Mouse (Mus musculus): ENCODE data around the gene Ankrd40. TPM values are rescaled to one million over a fixed set of nuclear protein-coding genes. Genes with fewer than 3 reads are reported as not detected.

Ankrd40 gene
- polyA plus RNA-seq, 1 experiment from 2014 or later, result 54.6 TPM

DNA sequence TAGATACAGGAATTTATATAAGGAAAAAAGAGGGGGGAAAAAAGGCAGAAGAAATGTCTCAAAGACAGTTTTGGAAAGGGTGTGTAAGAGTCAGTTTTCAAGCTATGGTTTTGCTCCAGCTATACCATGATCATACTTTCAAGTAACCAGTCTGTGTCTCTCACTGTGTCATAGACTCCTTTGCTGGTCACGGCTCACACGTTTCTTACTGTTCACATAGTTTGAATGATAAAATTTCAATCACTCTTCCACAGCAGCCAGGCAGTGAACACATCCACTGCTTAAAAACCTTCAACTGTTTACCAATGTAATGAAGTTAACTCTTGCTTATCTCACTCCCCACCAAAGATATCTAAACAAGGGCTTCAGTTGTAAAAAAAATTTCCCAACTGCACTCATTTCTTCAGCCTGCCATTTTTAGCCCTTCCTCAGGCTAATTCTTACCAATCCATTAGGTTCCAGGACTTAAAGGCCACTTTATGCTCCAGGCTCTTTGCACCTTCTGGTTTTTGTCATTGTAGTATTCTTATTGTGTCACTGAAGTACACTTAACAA, 13.6 kb upstream of the Ankrd40 start:
- Histone ChIP-seq H3K36me3 (peaks cover 12% of the 10 kb centered on the region), H3K27ac (ENCODE audit: poor library complexity, severe bottlenecking) (peak overlapping the region; percentile 57), H3K27me3 (replicated peaks) (no peaks in the 10 kb centered on the region), H3K9me3 (replicated peaks) (no peaks in the 10 kb centered on the region), H3K4me3 (no peak overlapping the region), H3K4me2 (peak overlapping the region; percentile 3; the same call in 1 of the 2 replicates), H3K4me1 (replicated peaks) (peaks cover 53% of the 10 kb centered on the region), H3K9ac (no peak overlapping the region)
- ATAC-seq (ENCODE audit: insufficient number of reproducible peaks, low FRiP score), result no peak
- 28% methylated on average over 2 of the region's 2 CpGs for WGBS

DNA sequence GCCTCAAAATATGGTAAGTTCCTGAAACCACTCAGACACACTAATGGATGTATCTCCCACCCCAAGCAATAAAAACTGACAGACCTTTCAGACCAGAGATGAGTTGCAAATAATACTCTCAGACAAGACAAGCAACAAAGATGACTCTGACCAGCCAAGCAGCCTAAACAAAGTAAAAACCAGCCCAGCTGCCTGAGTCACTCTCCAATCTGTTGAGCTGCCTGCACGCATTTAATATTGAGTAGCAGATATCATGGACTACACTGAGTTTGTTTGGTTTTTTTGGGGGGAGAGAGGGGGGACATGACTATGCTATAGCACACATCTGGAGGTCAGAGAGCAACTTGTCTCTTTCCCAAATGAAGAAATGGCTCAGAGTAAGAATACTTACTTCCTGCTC, 12.5 kb upstream of the Ankrd40 start:
- Histone ChIP-seq H3K36me3 (peaks cover 15% of the 10 kb centered on the region), H3K27me3 (replicated peaks) (no peaks in the 10 kb centered on the region), H3K4me2 (peak overlapping the region; percentile 28), H3K4me3 (no peak overlapping the region), H3K27ac (ENCODE audit: poor library complexity, severe bottlenecking) (peak overlapping the region; percentile 27; the same call in 1 of the 2 replicates), H3K4me1 (replicated peaks) (peaks cover 64% of the 10 kb centered on the region), H3K9me3 (replicated peaks) (no peaks in the 10 kb centered on the region), H3K9ac (no peak overlapping the region)
- ATAC-seq (ENCODE audit: insufficient number of reproducible peaks, low FRiP score), result 0 out of 2 replicates have a peak, but pooled peaks have one; percentile 22
- WGBS, result 26% methylated on average over 1 of the region's 1 CpGs

DNA sequence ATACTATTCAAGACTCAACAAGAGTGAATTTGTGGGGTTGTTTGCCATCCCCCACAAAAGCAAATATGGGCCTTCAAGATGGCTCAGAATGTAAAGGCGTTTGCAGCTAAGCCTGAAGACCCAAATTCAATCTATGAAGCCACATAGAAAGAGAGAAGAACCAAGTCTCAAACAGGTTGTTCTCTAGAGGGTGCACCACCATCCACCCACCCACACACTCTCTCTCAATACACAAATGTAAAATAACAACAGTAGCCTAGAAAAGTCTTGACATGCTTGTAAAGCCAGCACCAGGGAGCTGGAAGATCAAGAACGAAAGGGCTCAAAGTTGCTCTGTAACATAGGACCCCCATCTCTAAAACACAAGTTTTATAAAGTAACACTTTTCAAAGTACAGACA, 11.3 kb upstream of the Ankrd40 start:
- Histone ChIP-seq H3K36me3 (peaks cover 12% of the 10 kb centered on the region; the same call in 1 of the 2 replicates), H3K9me3 (replicated peaks) (no peaks in the 10 kb centered on the region), H3K9ac (no peak overlapping the region), H3K27ac (ENCODE audit: poor library complexity, severe bottlenecking) (no peak overlapping the region), H3K27me3 (replicated peaks) (no peaks in the 10 kb centered on the region), H3K4me3 (no peak overlapping the region), H3K4me1 (replicated peaks) (peaks cover 65% of the 10 kb centered on the region), H3K4me2 (no peak overlapping the region)
- ATAC-seq (ENCODE audit: insufficient number of reproducible peaks, low FRiP score), result no peak
- 80% methylated on average over 2 of the region's 2 CpGs for WGBS

DNA sequence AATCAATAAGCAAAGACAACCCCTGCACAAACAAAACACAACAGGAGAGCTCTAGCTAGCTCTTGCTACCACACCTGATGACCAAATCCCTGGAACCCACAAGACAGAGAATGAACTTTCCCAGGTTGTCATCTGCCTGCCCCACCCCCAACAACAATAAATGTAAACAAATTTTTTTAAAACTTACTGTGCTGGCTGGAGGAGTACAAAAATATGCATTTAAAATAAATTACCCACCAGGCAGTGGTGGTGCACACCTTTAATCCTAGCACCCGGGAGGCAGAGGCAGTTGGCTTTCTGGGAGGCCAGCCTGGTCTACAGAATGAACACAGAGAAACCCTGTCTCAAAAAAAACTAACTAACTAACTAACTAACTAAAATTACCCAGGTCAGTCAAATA, 10.8 kb upstream of the Ankrd40 start:
- no peak for ATAC-seq (ENCODE audit: insufficient number of reproducible peaks, low FRiP score)
- Histone ChIP-seq H3K9me3 (replicated peaks) (no peaks in the 10 kb centered on the region), H3K4me1 (replicated peaks) (peaks cover 63% of the 10 kb centered on the region), H3K36me3 (peaks cover 12% of the 10 kb centered on the region; the same call in 1 of the 2 replicates), H3K9ac (no peak overlapping the region), H3K27me3 (replicated peaks) (no peaks in the 10 kb centered on the region), H3K27ac (ENCODE audit: poor library complexity, severe bottlenecking) (no peak overlapping the region), H3K4me3 (no peak overlapping the region), H3K4me2 (peak overlapping the region; percentile 16; the same call in 1 of the 2 replicates)
- WGBS, result 85% methylated on average over 1 of the region's 1 CpGs

DNA sequence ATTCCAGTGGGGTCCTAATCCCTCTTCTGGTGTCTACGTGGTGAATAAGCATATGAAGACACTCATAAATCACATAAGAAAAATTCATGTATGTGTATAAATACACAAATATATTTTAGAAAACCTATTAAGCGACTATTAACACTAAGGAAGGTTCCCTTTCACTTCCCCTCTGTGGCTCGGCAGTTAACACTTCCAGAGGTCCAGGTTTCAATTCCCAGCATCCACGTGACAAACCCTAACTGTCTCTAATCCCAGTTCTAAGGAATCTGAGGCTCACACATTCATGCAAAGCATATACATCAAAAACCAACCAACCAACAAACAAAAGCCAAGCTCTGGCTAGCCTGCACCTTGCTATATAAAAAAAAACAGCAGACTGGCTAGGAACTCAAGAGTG, 10.3 kb upstream of the Ankrd40 start:
- no peak overlapping the region for H3K4me2 ChIP-seq
- H3K9ac ChIP-seq, result no peak overlapping the region
- H3K36me3 ChIP-seq, result peaks cover 12% of the 10 kb centered on the region; the same call in 1 of the 2 replicates
- peaks cover 67% of the 10 kb centered on the region for H3K4me1 ChIP-seq (replicated peaks)
- H3K4me3 ChIP-seq, result no peak overlapping the region
- no peak overlapping the region for H3K27ac ChIP-seq (ENCODE audit: poor library complexity, severe bottlenecking)
- no peak for ATAC-seq (ENCODE audit: insufficient number of reproducible peaks, low FRiP score)
- H3K9me3 ChIP-seq (replicated peaks), result no peaks in the 10 kb centered on the region
- no peaks in the 10 kb centered on the region for H3K27me3 ChIP-seq (replicated peaks)
- 67% methylated on average over 4 of the region's 4 CpGs for WGBS

DNA sequence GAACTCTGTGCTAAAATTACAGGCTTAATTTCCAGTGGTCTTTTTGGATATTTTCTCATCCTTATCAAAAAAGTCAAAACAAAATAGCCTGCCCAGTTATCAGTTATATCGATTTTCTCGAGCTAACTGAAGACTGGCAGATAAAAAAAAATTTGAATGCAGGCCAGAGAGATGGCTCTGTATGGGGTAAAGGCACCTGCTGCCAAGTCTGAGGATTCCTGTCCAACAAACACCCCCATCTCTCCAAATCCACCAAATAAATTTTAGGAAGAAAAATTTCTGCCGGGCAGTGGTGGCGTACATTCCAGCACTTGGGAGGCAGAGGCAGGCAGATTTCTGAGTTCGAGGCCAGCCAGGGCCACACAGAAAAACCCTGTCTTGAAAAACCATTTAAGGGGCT, 9.7 kb upstream of the Ankrd40 start:
- Histone ChIP-seq H3K4me2 (no peak overlapping the region), H3K36me3 (peaks cover 12% of the 10 kb centered on the region; the same call in 1 of the 2 replicates), H3K9ac (no peak overlapping the region), H3K4me1 (replicated peaks) (peaks cover 68% of the 10 kb centered on the region), H3K9me3 (replicated peaks) (no peaks in the 10 kb centered on the region), H3K27me3 (replicated peaks) (no peaks in the 10 kb centered on the region), H3K27ac (ENCODE audit: poor library complexity, severe bottlenecking) (no peak overlapping the region), H3K4me3 (no peak overlapping the region)
- ATAC-seq (ENCODE audit: insufficient number of reproducible peaks, low FRiP score), result no peak
- WGBS, result 72% methylated on average over 5 of the region's 5 CpGs

DNA sequence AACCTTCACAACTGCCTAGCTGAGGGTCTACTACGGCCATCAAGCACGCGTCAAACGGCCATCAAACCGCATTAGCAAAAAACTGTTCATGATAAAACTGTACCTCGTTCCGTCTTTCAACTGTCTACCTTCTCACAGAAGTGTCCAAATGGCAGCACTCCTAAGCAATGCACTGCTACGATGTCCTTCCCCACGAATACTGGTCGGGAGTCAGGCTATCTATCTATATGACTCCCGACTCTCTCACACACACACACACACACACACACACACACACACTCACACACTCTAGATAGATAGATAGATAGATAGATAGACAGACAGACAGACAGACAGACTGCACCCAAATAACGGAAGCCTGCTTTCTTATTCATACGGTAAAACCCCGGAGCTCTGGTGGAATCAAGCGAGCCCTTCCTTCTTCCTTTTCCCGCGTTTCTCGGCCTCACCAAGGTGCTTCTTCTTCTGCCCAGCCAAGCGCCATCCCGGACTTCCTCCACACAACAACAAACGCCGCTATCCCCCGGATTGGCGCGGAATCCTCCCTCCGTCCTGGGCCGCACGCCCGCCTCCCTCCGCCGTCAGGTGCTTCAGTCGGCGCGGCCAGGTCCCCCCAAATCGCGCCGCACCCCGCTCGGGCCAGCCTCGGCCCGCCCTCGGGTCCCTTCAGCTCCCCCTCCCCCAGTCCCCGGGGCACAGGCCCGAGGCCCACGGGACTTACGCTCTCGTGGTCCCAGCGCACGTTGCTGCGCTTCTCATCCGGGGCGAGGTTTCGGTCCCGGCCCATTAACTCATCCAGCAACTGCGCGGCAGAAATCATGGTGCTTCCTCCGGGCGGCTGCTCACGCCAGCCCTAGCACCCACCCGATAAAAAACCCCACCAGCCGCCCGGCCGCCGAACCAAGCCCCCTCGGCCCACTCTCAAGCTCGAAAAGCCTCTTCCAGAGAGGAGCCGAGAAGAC, 6.6 kb upstream of the Ankrd40 start:
- Histone ChIP-seq H3K4me2 (peak overlapping the region; percentile 80), H3K27me3 (replicated peaks) (no peaks in the 10 kb centered on the region), H3K4me1 (replicated peaks) (peaks cover 44% of the 10 kb centered on the region), H3K9ac (peak overlapping the region; percentile 98), H3K9me3 (replicated peaks) (no peaks in the 10 kb centered on the region), H3K27ac (ENCODE audit: poor library complexity, severe bottlenecking) (peak overlapping the region; percentile 97), H3K36me3 (peaks cover 8% of the 10 kb centered on the region; the same call in 1 of the 2 replicates), H3K4me3 (peak overlapping the region; percentile 79)
- ATAC-seq (ENCODE audit: insufficient number of reproducible peaks, low FRiP score), result peak; percentile 79
- WGBS, result under 1% methylated on average over 67 of the region's 67 CpGs

DNA sequence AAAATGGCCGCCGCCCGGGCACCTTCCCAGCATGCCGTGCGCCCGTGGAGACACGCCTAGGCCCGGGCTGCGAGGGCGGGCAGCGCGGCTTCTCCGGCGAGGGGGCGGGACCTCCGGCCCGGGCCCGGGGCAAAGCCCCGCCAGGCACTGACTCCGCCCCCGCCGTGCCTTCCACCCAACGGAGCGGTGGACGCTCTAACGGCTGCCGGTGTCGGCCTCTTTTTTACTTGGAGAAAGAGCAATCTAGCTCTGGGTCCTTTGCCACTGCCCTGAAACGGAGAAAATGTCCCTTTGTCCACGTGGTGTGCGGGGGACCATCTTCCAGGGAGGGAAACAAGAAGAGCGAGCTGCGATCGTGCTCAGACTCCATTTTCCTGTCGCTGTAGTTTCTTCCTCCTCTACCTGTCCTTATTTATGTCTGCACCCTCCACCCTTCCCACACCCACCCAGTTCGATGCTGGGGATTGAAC, 5.8 kb upstream of the Ankrd40 start, which contains the start of gene Luc7l3:
Luc7l3 (minus strand) TSS at position 58 of the 470 bp plus-strand sequence.
- WGBS, result 0% methylated on average over 36 of the region's 36 CpGs
- Histone ChIP-seq H3K27ac (ENCODE audit: poor library complexity, severe bottlenecking) (peak within 1 kb of the TSS; percentile 97), H3K9ac (peak within 1 kb of the TSS; percentile 98), H3K27me3 (replicated peaks) (no peaks in the 10 kb centered on the region), H3K4me1 (replicated peaks) (peaks cover 40% of the 10 kb centered on the region), H3K4me3 (peak within 1 kb of the TSS; percentile 79), H3K9me3 (replicated peaks) (no peaks in the 10 kb centered on the region), H3K4me2 (peak within 1 kb of the TSS; percentile 80), H3K36me3 (peaks cover 8% of the 10 kb centered on the region; the same call in 1 of the 2 replicates)
- ATAC-seq (ENCODE audit: insufficient number of reproducible peaks, low FRiP score), result peak; percentile 98

DNA sequence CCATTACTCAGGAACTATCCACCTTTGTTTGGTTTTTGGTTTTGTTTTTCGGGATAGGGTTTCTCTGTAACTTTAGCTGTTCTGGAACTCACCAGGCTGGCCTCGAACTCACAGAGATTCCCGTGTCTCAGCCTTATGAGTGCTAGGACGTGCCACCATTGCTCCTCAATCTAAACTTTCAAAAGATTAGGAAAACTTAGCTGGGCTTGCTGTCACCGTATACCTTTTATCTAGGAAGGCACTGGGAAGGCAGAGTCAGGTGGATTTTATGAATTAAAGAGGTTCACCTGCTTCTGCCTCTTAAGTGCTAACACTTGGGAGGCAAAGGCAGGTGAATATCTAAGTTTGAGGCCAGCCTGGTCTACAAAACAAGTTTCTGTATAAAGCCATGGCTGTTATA, 5.2 kb upstream of the Ankrd40 start:
- peak overlapping the region; percentile 97 for H3K27ac ChIP-seq (ENCODE audit: poor library complexity, severe bottlenecking)
- H3K27me3 ChIP-seq (replicated peaks), result no peaks in the 10 kb centered on the region
- H3K4me3 ChIP-seq, result peak overlapping the region; percentile 79
- ATAC-seq (ENCODE audit: insufficient number of reproducible peaks, low FRiP score), result no peak
- peaks cover 36% of the 10 kb centered on the region for H3K4me1 ChIP-seq (replicated peaks)
- no peaks in the 10 kb centered on the region for H3K9me3 ChIP-seq (replicated peaks)
- peak overlapping the region; percentile 98; the same call in 1 of the 2 replicates for H3K9ac ChIP-seq
- H3K4me2 ChIP-seq, result peak overlapping the region; percentile 80
- WGBS, result 34% methylated on average over 5 of the region's 5 CpGs
- peaks cover 8% of the 10 kb centered on the region; the same call in 1 of the 2 replicates for H3K36me3 ChIP-seq

DNA sequence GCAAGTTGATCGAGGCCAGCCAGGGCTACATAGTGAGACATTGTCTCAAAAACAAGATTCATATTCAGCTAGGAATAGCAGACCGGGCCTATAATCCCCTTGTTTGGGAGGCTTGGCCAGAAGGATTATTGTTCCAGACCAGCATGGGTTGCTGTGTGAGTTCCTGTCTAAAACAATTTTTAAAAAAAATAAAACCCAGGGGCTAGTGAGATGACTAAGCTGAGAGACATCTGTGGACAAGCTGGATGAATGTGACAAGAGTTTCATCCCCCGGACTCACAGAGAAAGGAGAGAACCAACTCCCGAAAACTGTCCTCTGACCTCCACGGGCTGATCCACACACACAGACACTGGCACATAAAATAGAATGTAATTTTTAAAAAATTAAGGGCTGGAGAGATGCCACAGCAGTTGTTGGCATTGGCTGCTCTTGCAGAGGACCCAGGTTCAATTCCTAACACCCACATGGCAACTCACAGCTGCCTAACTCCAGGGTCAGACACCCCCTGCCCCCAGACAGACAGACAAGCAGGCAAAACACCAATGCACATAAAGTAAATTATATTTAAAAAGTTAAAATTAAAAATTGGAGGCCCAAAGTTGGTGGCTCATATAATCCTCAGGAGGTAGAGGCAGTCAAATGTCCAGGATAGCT, 4.4 kb upstream of the Ankrd40 start:
- Histone ChIP-seq H3K36me3 (peaks cover 8% of the 10 kb centered on the region; the same call in 1 of the 2 replicates), H3K9me3 (replicated peaks) (no peaks in the 10 kb centered on the region), H3K4me1 (replicated peaks) (peaks cover 31% of the 10 kb centered on the region), H3K4me3 (no peak overlapping the region), H3K9ac (no peak overlapping the region), H3K27ac (ENCODE audit: poor library complexity, severe bottlenecking) (no peak overlapping the region), H3K27me3 (replicated peaks) (no peaks in the 10 kb centered on the region), H3K4me2 (no peak overlapping the region)
- 84% methylated on average over 5 of the region's 5 CpGs for WGBS
- no peak for ATAC-seq (ENCODE audit: insufficient number of reproducible peaks, low FRiP score)
